Mouse (Mus musculus): Measurements from ENCODE around the gene Gja5.

The Gja5 gene

DNA sequence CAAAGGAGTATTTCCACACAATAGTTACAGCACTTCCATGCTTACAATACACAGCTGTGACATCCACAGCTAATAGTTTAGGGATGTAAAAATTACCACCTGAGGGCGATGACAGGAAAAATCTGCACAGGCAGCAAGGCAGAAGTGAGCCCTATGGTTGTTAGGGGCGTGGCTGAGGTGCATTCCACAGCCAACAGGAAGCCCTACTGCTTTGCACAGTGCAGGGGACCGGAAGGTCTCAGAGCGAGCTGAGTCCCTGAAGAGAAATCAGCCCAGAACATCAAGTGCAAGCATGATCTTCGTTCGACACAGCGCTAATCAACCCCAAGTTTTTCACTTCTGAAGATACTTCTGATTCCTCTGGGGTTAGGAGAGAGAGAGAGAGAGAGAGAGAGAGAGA is 219.7 kb downstream of the Gja5 start:
- no peak for TF ChIP-seq GATA4 (IDR thresholded peaks at IDR 0.05; ENCODE audit: insufficient replicate concordance, low read length)
